Mouse (Mus musculus) lung, postnatal 0 days (tissue): ENCODE data around the gene Il18rap.

Experiments used
- CTCF ChIP-seq: IDR thresholded peaks from 2 replicates; pipeline ENCODE4 v1.5.1; 2016; ENCODE audit warnings: antibody characterized with exemption, mild to moderate bottlenecking
- EP300 ChIP-seq: IDR thresholded peaks from 2 replicates; pipeline ENCODE4 v1.6.1; 2016; ENCODE audit warnings: antibody characterized with exemption, mild to moderate bottlenecking, control low read depth

- TF ChIP-seq CTCF (no peak), EP300 (peak; percentile 94)
Measured at GRCm38 (mm10) chr1:40468805-40469204, 46.4 kb upstream of the Il18rap start.
